Mouse (Mus musculus) embryonic facial prominence, embryonic 14.5 days (tissue): Measurements from ENCODE around the gene Col23a1. TPM values are rescaled to one million over a fixed set of nuclear protein-coding genes. Genes with fewer than 3 reads are reported as not detected.

Experiments
- ATAC-seq: fragments of 200-750 bp; cut with Nextera tagmentation; 2 replicates; pipeline ENCODE4 v1.8.0; 2017; ENCODE audit warnings: low read depth, moderate number of reproducible peaks, moderate TSS enrichment
- DNase-seq: peaks from one replicate; pipeline ENCODE4 v3.0.0-alpha.2; 2015; ENCODE audit warnings: low spot score
- H3K27ac ChIP-seq: fragments of 300-500 bp; sonication (generic); replicated peaks from 2 replicates; pipeline ENCODE4 v1.5.1; 2014; ENCODE audit warnings: low read depth, mild to moderate bottlenecking, low read length, moderate library complexity
- H3K27me3 ChIP-seq: fragments of 300-500 bp; sonication (generic); replicated peaks from 2 replicates; pipeline ENCODE4 v1.6.1; 2014; ENCODE audit warnings: low read length; ENCODE audit not compliant: control insufficient read depth, insufficient read depth
- H3K36me3 ChIP-seq: fragments of 300-500 bp; sonication (generic); 2 replicates; pipeline ENCODE4 v1.6.1; 2014; ENCODE audit warnings: low read length, mixed read lengths; ENCODE audit not compliant: control insufficient read depth, insufficient read depth
- H3K4me1 ChIP-seq: fragments of 300-500 bp; sonication (generic); 2 replicates; pipeline ENCODE4 v1.6.1; 2014; ENCODE audit warnings: antibody characterized with exemption, low read length; ENCODE audit not compliant: control insufficient read depth, insufficient read depth
- H3K4me2 ChIP-seq: fragments of 300-500 bp; sonication (generic); 2 replicates; pipeline ENCODE4 v1.6.1; 2014; ENCODE audit warnings: low read depth, mild to moderate bottlenecking, low read length, moderate library complexity, mixed read lengths
- H3K4me3 ChIP-seq: fragments of 300-500 bp; sonication (generic); 2 replicates; pipeline ENCODE4 v1.5.1; 2014; ENCODE audit warnings: low read depth, mild to moderate bottlenecking, low read length
- H3K9ac ChIP-seq: fragments of 300-500 bp; sonication (generic); 2 replicates; pipeline ENCODE4 v1.6.1; 2014; ENCODE audit warnings: low read depth, mild to moderate bottlenecking, low read length, moderate library complexity, mixed read lengths
- H3K9me3 ChIP-seq: fragments of 300-500 bp; sonication (generic); 2 replicates; pipeline ENCODE4 v1.6.1; 2016; ENCODE audit warnings: low read length; ENCODE audit not compliant: control insufficient read depth
- WGBS: fragments of 180-500 bp; shearing (Covaris S2); extraction: QIAGEN DNeasy Blood & Tissue Kit; methylation state at CpG from one replicate; pipeline ENCODE4 v1.1.7; 2014; 5-methylcytosine and 5-hydroxymethylcytosine counted together
- polyA plus RNA-seq: library from polyadenylated mRNA; unstranded; fragments of >200 nt; fragmentation: Nextera tagmentation; extraction: Ambion mirVana; gene quantifications from 2 replicates; pipeline ENCODE4 v1.2.1, GENCODE M21; 2014

Col23a1 gene
- polyA plus RNA-seq, 1 experiment from 2014 or later, result 20.2 TPM

GRCm38 (mm10) chr11:51338416-51338815 is 48.7 kb downstream of the Col23a1 start:
- Histone ChIP-seq H3K9ac (no peak overlapping the region), H3K4me2 (no peak overlapping the region), H3K9me3 (no peaks in the 10 kb centered on the region), H3K36me3 (no peaks in the 10 kb centered on the region), H3K27ac (no peak overlapping the region), H3K27me3 (no peaks in the 10 kb centered on the region), H3K4me3 (no peak overlapping the region), H3K4me1 (peaks cover 19% of the 10 kb centered on the region)
- 71% methylated on average over 7 of the region's 7 CpGs for WGBS
- no peak for DNase-seq
- ATAC-seq, result no peak

- ATAC-seq (no peak), DNase-seq (no peak)
- no peaks in the 10 kb centered on the region for H3K9me3 ChIP-seq
- H3K4me3 ChIP-seq, result no peak overlapping the region
- H3K9ac ChIP-seq, result no peak overlapping the region
- no peak overlapping the region for H3K27ac ChIP-seq
- no peaks in the 10 kb centered on the region for H3K36me3 ChIP-seq
- H3K27me3 ChIP-seq, result no peaks in the 10 kb centered on the region
- 60% methylated on average over 2 of the region's 2 CpGs for WGBS
- H3K4me1 ChIP-seq, result peaks cover 25% of the 10 kb centered on the region
- no peak overlapping the region for H3K4me2 ChIP-seq
Observed at GRCm38 (mm10) chr11:51341091-51341490, 51.4 kb downstream of the Col23a1 start.

DNA sequence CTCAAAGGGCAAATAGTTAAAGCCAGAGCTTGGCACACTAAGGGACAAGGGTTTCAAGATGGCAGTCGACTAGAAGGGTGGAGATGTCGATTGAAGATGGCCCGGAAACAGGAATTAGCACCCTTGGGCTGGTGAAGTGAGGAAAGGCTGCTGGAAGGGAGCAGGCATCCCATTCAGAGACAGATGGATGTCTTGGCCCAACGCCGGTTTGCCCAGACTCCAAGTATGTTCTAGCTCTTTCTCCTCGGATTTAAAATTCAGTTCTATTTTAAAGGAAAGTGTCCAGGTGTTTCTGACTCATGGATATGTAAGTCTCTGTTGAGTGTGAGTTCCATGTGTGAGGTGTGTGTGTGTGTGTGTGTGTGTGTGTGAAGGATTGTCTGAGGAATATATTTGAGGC is 53.1 kb downstream of the Col23a1 start:
- Histone ChIP-seq H3K36me3 (no peaks in the 10 kb centered on the region), H3K9me3 (no peaks in the 10 kb centered on the region), H3K4me3 (no peak overlapping the region), H3K27me3 (no peaks in the 10 kb centered on the region), H3K9ac (no peak overlapping the region), H3K4me1 (peaks cover 21% of the 10 kb centered on the region; the same call in 1 of the 2 replicates), H3K27ac (no peak overlapping the region), H3K4me2 (no peak overlapping the region)
- WGBS, result 86% methylated on average over 6 of the region's 6 CpGs
- no peak for DNase-seq
- no peak for ATAC-seq

DNA sequence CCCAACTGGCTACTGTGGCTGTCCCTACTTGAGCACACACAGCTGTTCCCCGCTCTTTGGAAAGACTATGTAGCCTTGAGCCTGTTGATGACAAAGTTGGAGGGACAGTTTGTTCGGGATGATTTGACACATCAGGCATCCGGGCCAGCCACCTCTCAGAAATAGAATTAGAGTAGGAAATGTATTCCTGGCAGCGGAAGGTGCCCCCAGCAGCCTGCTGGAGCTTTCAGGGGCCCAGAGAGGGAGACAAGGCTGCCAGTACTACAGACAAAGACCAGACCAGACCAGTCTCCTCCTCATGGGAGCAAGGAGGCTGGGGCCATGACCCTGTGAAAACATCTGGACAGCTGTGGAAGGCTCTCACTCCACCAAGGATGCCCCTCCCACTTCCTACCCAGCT is 53.6 kb downstream of the Col23a1 start:
- H3K4me3 ChIP-seq, result no peak overlapping the region
- H3K36me3 ChIP-seq, result no peaks in the 10 kb centered on the region
- no peaks in the 10 kb centered on the region for H3K27me3 ChIP-seq
- no peak overlapping the region for H3K4me2 ChIP-seq
- no peaks in the 10 kb centered on the region for H3K9me3 ChIP-seq
- ATAC-seq (0 out of 2 replicates have a peak, but pooled peaks have one; percentile 17), DNase-seq (peak; percentile 27)
- no peak overlapping the region for H3K27ac ChIP-seq
- peaks cover 23% of the 10 kb centered on the region; the same call in 1 of the 2 replicates for H3K4me1 ChIP-seq
- H3K9ac ChIP-seq, result no peak overlapping the region
- WGBS, result 71% methylated on average over 4 of the region's 4 CpGs

DNA sequence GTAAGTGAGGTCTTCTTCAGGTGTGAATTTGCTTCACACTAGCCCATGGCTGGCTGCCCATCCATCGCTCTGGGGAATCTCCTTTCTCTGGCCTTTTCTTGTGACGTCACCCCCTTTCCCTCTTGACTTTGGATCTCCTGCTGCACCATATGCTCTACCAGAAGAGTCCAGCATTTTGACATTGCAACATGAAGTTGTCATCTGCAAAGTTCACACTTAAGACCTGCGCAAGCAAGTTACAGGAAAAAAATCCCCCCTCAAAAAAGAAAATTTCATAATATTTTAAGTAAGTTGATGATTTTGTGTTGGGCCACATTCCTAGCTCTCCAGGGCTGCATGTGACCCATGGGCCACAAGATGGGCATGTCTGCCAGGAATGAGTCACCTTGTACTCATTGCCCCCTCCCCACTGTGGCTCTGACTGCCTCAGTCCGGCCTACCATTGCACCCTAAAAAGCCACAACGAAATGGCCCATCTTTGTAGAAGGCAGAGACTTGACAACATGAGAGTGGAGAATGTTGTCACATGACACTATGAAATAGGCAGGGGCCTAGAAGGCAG is 54.1 kb downstream of the Col23a1 start:
- no peak overlapping the region for H3K4me2 ChIP-seq
- ATAC-seq (no peak), DNase-seq (no peak)
- H3K27ac ChIP-seq, result no peak overlapping the region
- no peak overlapping the region for H3K9ac ChIP-seq
- no peak overlapping the region for H3K4me3 ChIP-seq
- H3K36me3 ChIP-seq, result no peaks in the 10 kb centered on the region
- 85% methylated on average over 5 of the region's 5 CpGs for WGBS
- peaks cover 26% of the 10 kb centered on the region; the same call in 1 of the 2 replicates for H3K4me1 ChIP-seq
- no peaks in the 10 kb centered on the region for H3K27me3 ChIP-seq
- H3K9me3 ChIP-seq, result no peaks in the 10 kb centered on the region

- Histone ChIP-seq H3K27ac (no peak overlapping the region), H3K36me3 (no peaks in the 10 kb centered on the region), H3K4me1 (peaks cover 32% of the 10 kb centered on the region), H3K9me3 (no peaks in the 10 kb centered on the region), H3K4me3 (no peak overlapping the region), H3K9ac (no peak overlapping the region), H3K27me3 (no peaks in the 10 kb centered on the region), H3K4me2 (no peak overlapping the region)
- 80% methylated on average over 21 of the region's 21 CpGs for WGBS
- no peak for ATAC-seq
- DNase-seq, result no peak
Observed at GRCm38 (mm10) chr11:51345481-51346465, 56.1 kb downstream of the Col23a1 start.

DNA sequence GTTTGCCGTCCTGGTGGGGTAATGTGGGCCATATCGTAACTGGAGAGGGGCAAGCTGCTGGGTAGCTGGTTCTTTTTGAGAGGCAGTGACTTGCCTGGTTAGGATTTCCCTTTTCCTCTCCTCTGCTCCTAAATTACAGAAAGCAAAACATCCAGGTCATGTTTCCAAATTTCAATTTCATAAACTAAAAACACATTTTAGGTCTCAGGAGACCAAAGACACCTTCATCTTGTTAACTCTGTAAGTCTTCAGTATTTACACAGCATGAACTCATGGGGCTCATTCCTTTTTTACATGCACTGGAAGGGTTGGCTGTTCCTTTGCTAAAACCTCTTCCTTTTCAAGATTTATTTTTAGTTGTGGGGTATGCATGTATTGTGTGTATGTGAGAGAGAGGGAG is 58.0 kb downstream of the Col23a1 start:
- ATAC-seq (no peak), DNase-seq (peak; percentile 64)
- WGBS, result 24% methylated on average over 2 of the region's 2 CpGs
- H3K4me2 ChIP-seq, result no peak overlapping the region
- peaks cover 47% of the 10 kb centered on the region for H3K4me1 ChIP-seq
- no peak overlapping the region for H3K9ac ChIP-seq
- H3K9me3 ChIP-seq, result no peaks in the 10 kb centered on the region
- H3K27ac ChIP-seq, result no peak overlapping the region
- no peaks in the 10 kb centered on the region for H3K36me3 ChIP-seq
- no peak overlapping the region for H3K4me3 ChIP-seq
- no peaks in the 10 kb centered on the region; the same call in 1 of the 2 replicates for H3K27me3 ChIP-seq

DNA sequence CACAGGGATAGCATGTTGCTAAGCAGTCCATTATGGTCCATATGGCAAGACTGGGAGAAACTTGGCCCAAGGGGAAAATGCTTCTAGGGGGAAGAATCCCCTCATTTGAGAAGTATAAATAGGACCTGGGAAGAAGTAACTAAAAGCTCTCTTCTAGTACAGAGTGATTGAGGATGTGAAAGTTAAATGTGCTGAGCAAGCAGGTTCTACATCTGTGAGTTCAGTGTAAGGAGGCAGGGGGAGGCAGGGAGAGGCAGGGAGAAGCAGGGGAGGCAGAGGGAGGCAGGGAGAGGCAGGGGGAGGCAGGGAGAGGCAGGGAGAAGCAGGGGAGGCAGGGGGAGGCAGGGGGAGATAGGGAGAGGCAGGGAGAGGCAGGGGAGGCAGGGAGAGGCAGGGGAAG is 59.9 kb downstream of the Col23a1 start:
- DNase-seq, result peak; percentile 30

More for the DNA sequence above, 59.9 kb downstream of the Col23a1 start:
- peaks cover 42% of the 10 kb centered on the region for H3K4me1 ChIP-seq
- no peak overlapping the region for H3K27ac ChIP-seq
- ATAC-seq, result no peak
- H3K4me3 ChIP-seq, result no peak overlapping the region
- no peak overlapping the region for H3K4me2 ChIP-seq
- H3K9me3 ChIP-seq, result no peaks in the 10 kb centered on the region
- no peaks in the 10 kb centered on the region for H3K36me3 ChIP-seq
- H3K27me3 ChIP-seq, result no peaks in the 10 kb centered on the region; the same call in 1 of the 2 replicates
- no peak overlapping the region for H3K9ac ChIP-seq
